Mouse (Mus musculus) fibroblast of lung, adult 2 months (primary cell): ENCODE measurements around the gene Padi2.

Experiments
- DNase-seq: peaks from one replicate; pipeline ENCODE4 v3.0.0-alpha.2; 2011; ENCODE audit warnings: low read depth

Padi2 gene

GRCm38 (mm10) chr4:140988706-140989290 lies 82.7 kb downstream of the Padi2 start:
- DNase-seq, result no peak

DNA sequence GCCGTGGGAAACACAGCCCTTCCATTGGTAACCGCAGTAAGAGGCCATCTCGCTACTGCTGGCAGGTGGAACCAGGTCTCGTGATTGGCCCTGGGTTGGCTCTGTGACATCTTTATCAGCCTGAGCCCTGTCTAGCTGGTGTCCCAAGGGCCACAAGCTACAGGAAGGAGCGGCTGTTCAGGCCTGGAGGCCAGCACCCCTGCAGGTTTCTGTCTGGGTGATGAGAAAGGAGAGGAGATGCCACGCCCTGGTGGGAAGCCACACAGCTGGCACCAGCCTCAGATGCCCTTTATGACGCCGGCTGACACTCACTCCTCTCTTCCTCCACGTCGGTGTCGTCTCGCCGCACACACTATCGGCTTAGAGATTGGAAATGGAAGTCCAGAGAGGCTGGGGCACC lies 83.3 kb downstream of the Padi2 start:
- DNase-seq, result no peak

DNA sequence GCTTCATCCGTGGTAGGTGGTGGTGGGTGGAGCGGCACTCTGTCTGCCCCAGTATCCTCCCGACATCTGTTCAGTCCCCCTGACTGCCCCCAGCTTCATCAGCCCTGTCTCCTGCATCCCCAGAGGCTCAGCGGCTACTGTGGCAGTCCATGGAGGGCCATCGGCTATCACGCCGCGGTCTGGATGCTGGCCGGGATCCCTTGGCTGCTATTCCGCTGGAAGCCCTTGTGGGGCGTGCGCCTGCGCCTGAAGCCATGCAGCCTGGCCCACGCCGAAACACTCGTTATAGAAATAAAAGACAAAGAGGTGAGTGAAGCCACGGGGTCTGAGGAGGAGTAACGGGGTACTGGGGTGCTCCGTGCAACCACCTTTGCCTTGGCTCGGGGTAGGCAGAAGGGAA lies 86.1 kb downstream of the Padi2 start:
- no peak for DNase-seq

GRCm38 (mm10) chr4:140993846-140994245 lies 87.7 kb downstream of the Padi2 start:
- no peak for DNase-seq

GRCm38 (mm10) chr4:140995811-140996210 lies 89.7 kb downstream of the Padi2 start:
- no peak for DNase-seq

GRCm38 (mm10) chr4:140996812-140997211 lies 90.7 kb downstream of the Padi2 start:
- no peak for DNase-seq
